Mouse (Mus musculus): ENCODE results near the gene Clcn2. TPM values are rescaled to one million over a fixed set of nuclear protein-coding genes. Genes with fewer than 3 reads are reported as not detected.

Gene Clcn2
- polyA plus RNA-seq, 1 experiment from 2014 or later, result 25.4 TPM

- peak overlapping the region; percentile 69 for H3K4me3 ChIP-seq (ENCODE audit: low read depth, low read length)
- H3K27me3 ChIP-seq (ENCODE audit: control insufficient read depth, insufficient read depth, low read depth, low read length), result no peaks in the 10 kb centered on the region
- WGBS, result under 1% methylated on average over 12 of the region's 12 CpGs
- peak overlapping the region; percentile 95 for H3K27ac ChIP-seq (ENCODE audit: low read length)
- H3K4me1 ChIP-seq (ENCODE audit: control insufficient read depth, insufficient read depth, low read length), result peaks cover 28% of the 10 kb centered on the region
- peak overlapping the region; percentile 95 for H3K4me2 ChIP-seq (ENCODE audit: low read length)
- H3K9ac ChIP-seq (ENCODE audit: low read depth, low read length), result peak overlapping the region; percentile 85
- H3K36me3 ChIP-seq (ENCODE audit: control insufficient read depth, insufficient read depth, low read length), result peaks cover 9% of the 10 kb centered on the region
- H3K9me3 ChIP-seq (replicated peaks; ENCODE audit: control insufficient read depth, low read length, poor library complexity, severe bottlenecking), result no peaks in the 10 kb centered on the region
- ATAC-seq, result no peak; the same call in 1 of the 2 replicates
These were observed 2.0 kb downstream of the Clcn2 start for GRCm38 (mm10) chr16:20715566-20715965.

DNA sequence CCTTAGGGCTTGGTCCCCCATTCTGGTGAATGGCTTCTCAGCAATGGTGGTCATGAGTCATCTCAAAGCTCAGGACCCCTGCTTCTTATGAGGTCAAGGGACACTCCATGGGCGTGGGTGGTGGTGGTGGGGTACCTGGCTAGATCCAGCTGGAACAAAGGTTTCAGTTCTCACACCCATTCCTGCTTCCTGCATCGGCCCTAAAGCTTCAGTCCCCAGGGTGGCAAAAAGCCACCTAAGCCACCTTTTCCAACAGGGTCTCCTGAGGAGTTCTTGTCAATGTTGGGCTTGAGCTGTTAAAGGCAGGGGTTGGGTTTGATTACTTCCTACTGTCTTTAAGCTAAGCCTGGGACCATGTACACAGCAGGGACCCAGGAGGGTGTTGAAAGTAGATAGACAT is 2.4 kb downstream of the Clcn2 start:
- Histone ChIP-seq H3K9me3 (replicated peaks; ENCODE audit: control insufficient read depth, low read length, poor library complexity, severe bottlenecking) (no peaks in the 10 kb centered on the region), H3K27me3 (ENCODE audit: control insufficient read depth, insufficient read depth, low read depth, low read length) (no peaks in the 10 kb centered on the region), H3K4me2 (ENCODE audit: low read length) (peak overlapping the region; percentile 95), H3K27ac (ENCODE audit: low read length) (peak overlapping the region; percentile 95; the same call in 1 of the 2 replicates), H3K4me1 (ENCODE audit: control insufficient read depth, insufficient read depth, low read length) (peaks cover 28% of the 10 kb centered on the region), H3K9ac (ENCODE audit: low read depth, low read length) (peak overlapping the region; percentile 85), H3K4me3 (ENCODE audit: low read depth, low read length) (peak overlapping the region; percentile 69), H3K36me3 (ENCODE audit: control insufficient read depth, insufficient read depth, low read length) (peaks cover 9% of the 10 kb centered on the region)
- WGBS, result 79% methylated on average over 2 of the region's 2 CpGs
- no peak for ATAC-seq

DNA sequence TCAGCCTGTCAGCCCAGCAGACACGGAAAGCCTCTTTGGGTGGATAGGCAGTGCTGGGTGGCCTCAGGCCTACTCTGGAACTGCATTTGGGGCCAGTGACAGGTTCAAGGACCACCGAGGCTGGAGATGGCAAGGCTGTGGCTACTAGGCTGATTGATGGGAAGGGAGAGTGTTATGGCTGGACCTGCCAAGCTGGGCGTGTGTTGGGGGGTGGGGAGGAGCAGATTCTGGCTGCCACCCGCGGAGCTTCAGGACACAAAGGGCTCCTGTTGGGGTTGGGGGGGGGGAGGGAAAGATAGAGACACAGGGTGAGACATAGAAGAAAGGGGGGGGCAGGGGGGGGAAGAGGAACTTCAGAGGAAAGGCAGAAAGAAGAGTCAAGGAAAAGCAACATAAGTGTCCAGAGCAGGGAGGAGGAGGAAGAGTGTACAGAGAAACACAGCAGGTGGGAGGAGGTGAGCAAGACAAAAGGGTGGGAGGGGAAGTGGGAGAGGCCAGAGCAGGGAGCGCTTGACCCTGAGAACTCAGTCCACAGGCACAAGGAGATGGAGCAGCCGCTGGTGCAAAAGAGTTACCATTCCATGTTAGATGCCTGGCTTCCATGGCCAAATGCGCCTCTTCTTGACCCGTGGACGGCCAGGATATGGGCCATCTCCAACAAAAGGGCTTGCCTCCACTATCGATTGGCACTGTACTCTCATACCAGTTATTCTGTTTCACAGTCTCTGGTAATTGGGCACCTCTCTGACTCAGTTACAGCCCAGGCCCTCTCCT is 3.1 kb downstream of the Clcn2 start:
- peak overlapping the region; percentile 95 for H3K4me2 ChIP-seq (ENCODE audit: low read length)
- H3K36me3 ChIP-seq (ENCODE audit: control insufficient read depth, insufficient read depth, low read length), result peaks cover 9% of the 10 kb centered on the region
- 29% methylated on average over 11 of the region's 11 CpGs for WGBS
- H3K4me3 ChIP-seq (ENCODE audit: low read depth, low read length), result peak overlapping the region; percentile 69
- ATAC-seq, result no peak
- peak overlapping the region; percentile 85 for H3K9ac ChIP-seq (ENCODE audit: low read depth, low read length)
- H3K4me1 ChIP-seq (ENCODE audit: control insufficient read depth, insufficient read depth, low read length), result peaks cover 28% of the 10 kb centered on the region
- no peak overlapping the region for H3K27ac ChIP-seq (ENCODE audit: low read length)
- H3K9me3 ChIP-seq (replicated peaks; ENCODE audit: control insufficient read depth, low read length, poor library complexity, severe bottlenecking), result no peaks in the 10 kb centered on the region
- no peaks in the 10 kb centered on the region for H3K27me3 ChIP-seq (ENCODE audit: control insufficient read depth, insufficient read depth, low read depth, low read length)

DNA sequence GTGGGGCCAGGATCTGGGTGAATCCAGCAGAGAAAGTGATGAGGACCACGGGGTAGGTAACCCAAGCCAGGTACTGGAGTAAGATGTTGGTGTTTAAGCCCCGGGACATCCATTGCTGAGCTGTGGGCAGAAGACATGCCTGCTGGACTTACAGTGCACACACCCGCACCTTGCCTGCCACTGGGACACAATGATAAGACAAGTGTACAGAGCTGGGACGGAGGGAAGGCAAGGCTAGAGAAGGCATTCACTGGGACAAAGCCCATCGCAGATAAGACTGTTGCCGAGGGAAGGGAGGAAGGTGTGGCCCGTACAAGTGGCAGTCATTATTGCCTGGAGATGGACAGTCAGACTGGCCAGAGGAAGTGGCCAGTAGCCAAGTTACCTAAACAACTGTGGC is 4.7 kb downstream of the Clcn2 start:
- 96% methylated on average over 7 of the region's 7 CpGs for WGBS
- Histone ChIP-seq H3K4me2 (ENCODE audit: low read length) (no peak overlapping the region), H3K9me3 (replicated peaks; ENCODE audit: control insufficient read depth, low read length, poor library complexity, severe bottlenecking) (no peaks in the 10 kb centered on the region), H3K27ac (ENCODE audit: low read length) (no peak overlapping the region), H3K9ac (ENCODE audit: low read depth, low read length) (no peak overlapping the region), H3K4me1 (ENCODE audit: control insufficient read depth, insufficient read depth, low read length) (peaks cover 21% of the 10 kb centered on the region), H3K4me3 (ENCODE audit: low read depth, low read length) (no peak overlapping the region), H3K36me3 (ENCODE audit: control insufficient read depth, insufficient read depth, low read length) (peaks cover 9% of the 10 kb centered on the region), H3K27me3 (ENCODE audit: control insufficient read depth, insufficient read depth, low read depth, low read length) (no peaks in the 10 kb centered on the region)
- ATAC-seq, result no peak

GRCm38 (mm10) chr16:20712190-20712589 is 5.4 kb downstream of the Clcn2 start:
- ATAC-seq, result no peak
- H3K4me2 ChIP-seq (ENCODE audit: low read length), result no peak overlapping the region
- H3K4me1 ChIP-seq (ENCODE audit: control insufficient read depth, insufficient read depth, low read length), result peaks cover 21% of the 10 kb centered on the region
- no peaks in the 10 kb centered on the region for H3K27me3 ChIP-seq (ENCODE audit: control insufficient read depth, insufficient read depth, low read depth, low read length)
- H3K36me3 ChIP-seq (ENCODE audit: control insufficient read depth, insufficient read depth, low read length), result peaks cover 13% of the 10 kb centered on the region
- no peak overlapping the region for H3K27ac ChIP-seq (ENCODE audit: low read length)
- H3K9ac ChIP-seq (ENCODE audit: low read depth, low read length), result no peak overlapping the region
- 65% methylated on average over 9 of the region's 9 CpGs for WGBS
- no peaks in the 10 kb centered on the region for H3K9me3 ChIP-seq (replicated peaks; ENCODE audit: control insufficient read depth, low read length, poor library complexity, severe bottlenecking)
- H3K4me3 ChIP-seq (ENCODE audit: low read depth, low read length), result no peak overlapping the region

- peaks cover 17% of the 10 kb centered on the region for H3K36me3 ChIP-seq (ENCODE audit: control insufficient read depth, insufficient read depth, low read length)
- ATAC-seq, result no peak
- peaks cover 18% of the 10 kb centered on the region for H3K4me1 ChIP-seq (ENCODE audit: control insufficient read depth, insufficient read depth, low read length)
- no peaks in the 10 kb centered on the region for H3K9me3 ChIP-seq (replicated peaks; ENCODE audit: control insufficient read depth, low read length, poor library complexity, severe bottlenecking)
- no peak overlapping the region for H3K9ac ChIP-seq (ENCODE audit: low read depth, low read length)
- WGBS, result 79% methylated on average over 4 of the region's 4 CpGs
- no peak overlapping the region for H3K27ac ChIP-seq (ENCODE audit: low read length)
- H3K4me2 ChIP-seq (ENCODE audit: low read length), result no peak overlapping the region
- H3K27me3 ChIP-seq (ENCODE audit: control insufficient read depth, insufficient read depth, low read depth, low read length), result no peaks in the 10 kb centered on the region
- H3K4me3 ChIP-seq (ENCODE audit: low read depth, low read length), result no peak overlapping the region
These were observed 6.7 kb downstream of the Clcn2 start for GRCm38 (mm10) chr16:20710810-20711209.

GRCm38 (mm10) chr16:20710370-20710769 is 7.2 kb downstream of the Clcn2 start:
- Histone ChIP-seq H3K4me2 (ENCODE audit: low read length) (no peak overlapping the region), H3K4me1 (ENCODE audit: control insufficient read depth, insufficient read depth, low read length) (peaks cover 17% of the 10 kb centered on the region), H3K4me3 (ENCODE audit: low read depth, low read length) (no peak overlapping the region), H3K9me3 (replicated peaks; ENCODE audit: control insufficient read depth, low read length, poor library complexity, severe bottlenecking) (no peaks in the 10 kb centered on the region), H3K36me3 (ENCODE audit: control insufficient read depth, insufficient read depth, low read length) (peaks cover 17% of the 10 kb centered on the region), H3K27ac (ENCODE audit: low read length) (no peak overlapping the region), H3K9ac (ENCODE audit: low read depth, low read length) (no peak overlapping the region), H3K27me3 (ENCODE audit: control insufficient read depth, insufficient read depth, low read depth, low read length) (no peaks in the 10 kb centered on the region)
- 93% methylated on average over 11 of the region's 11 CpGs for WGBS
- ATAC-seq, result no peak

DNA sequence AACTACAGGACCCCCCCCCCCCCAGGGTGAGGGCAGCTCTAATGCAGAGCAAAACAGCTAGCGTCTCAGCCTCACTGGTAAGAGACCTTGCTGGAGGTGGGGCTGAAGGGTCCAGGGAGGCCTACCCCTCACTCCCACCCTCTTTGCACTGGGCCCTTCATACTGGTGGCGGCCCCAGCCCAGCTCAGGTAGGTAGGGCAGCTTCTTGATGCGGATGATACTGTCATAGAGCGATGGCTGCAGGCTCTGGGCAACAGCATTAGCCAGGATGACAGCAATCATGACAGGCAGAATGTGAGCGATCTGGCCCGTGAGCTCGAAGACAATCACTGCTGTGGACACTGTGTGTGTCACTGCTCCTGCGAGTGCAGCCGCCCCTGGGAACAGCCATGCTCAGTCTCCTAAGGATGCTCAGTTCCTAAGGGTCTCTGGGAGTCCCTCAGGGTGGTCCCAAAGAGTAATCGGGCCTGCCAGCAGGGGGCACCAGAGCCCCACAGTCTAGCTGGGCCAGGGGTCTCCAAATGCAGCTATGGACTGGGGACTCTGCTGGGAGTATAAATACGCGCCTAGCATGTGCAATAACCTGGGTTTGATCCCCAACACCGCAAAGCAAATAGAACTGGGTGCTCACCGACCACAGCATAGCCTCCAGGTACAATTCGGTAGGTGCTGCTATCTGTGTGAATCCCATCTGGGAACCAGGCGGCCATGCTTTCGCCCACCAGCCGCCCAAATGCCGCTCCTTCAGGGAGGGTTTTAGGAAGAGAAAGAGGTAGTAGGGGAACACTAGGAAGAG is 8.4 kb downstream of the Clcn2 start:
- Histone ChIP-seq H3K27me3 (ENCODE audit: control insufficient read depth, insufficient read depth, low read depth, low read length) (no peaks in the 10 kb centered on the region), H3K4me2 (ENCODE audit: low read length) (no peak overlapping the region), H3K9ac (ENCODE audit: low read depth, low read length) (no peak overlapping the region; the same call in 1 of the 2 replicates), H3K4me1 (ENCODE audit: control insufficient read depth, insufficient read depth, low read length) (peaks cover 5% of the 10 kb centered on the region), H3K36me3 (ENCODE audit: control insufficient read depth, insufficient read depth, low read length) (peaks cover 17% of the 10 kb centered on the region), H3K4me3 (ENCODE audit: low read depth, low read length) (no peak overlapping the region), H3K9me3 (replicated peaks; ENCODE audit: control insufficient read depth, low read length, poor library complexity, severe bottlenecking) (no peaks in the 10 kb centered on the region), H3K27ac (ENCODE audit: low read length) (no peak overlapping the region)
- 79% methylated on average over 19 of the region's 19 CpGs for WGBS
- ATAC-seq, result peak; percentile 54
